Mouse (Mus musculus) activated CD4-positive, CD25-positive, alpha-beta regulatory T cell (primary cell): ENCODE results near the gene Rae1. TPM values are rescaled to one million over a fixed set of nuclear protein-coding genes. Genes with fewer than 3 reads are reported as not detected.

Experiments used
- polyA plus RNA-seq, 2 experiments: library from polyadenylated mRNA; unstranded; fragments of 100-300 nt; shearing (Covaris generic); gene quantifications; one replicate each; pipeline ENCODE4 v1.2.1; 2017

Rae1 gene
- 100 to 1,000 TPM; 119 to 138 TPM for polyA plus RNA-seq

GRCm38 (mm10) chr2:172999630-173000284 is at the start of gene Rae1:
Gene Rae1, plus strand, starts transcription at chr2:173000117.

GRCm38 (mm10) chr2:172977409-172978130 is 22.3 kb upstream of the Rae1 start, which contains the start of gene Spo11:
Gene Spo11, plus strand, starts transcription at chr2:172977700.

GRCm38 (mm10) chr2:173020430-173020829 is 20.5 kb downstream of the Rae1 start, which contains the start of gene Rbm38:
Gene Rbm38, plus strand, starts transcription at chr2:173020498.

Other genes starting within 250 kb of the Rae1 start
- gene Bmp7, start 59.8 kb upstream of the Rae1 start, polyA plus RNA-seq = 10 to 100 TPM; 13.3 to 54.0 TPM
- gene Spo11, start 22.4 kb upstream of the Rae1 start, polyA plus RNA-seq = 10 to 100 TPM in 1 of 2 experiments, 1 to 10 TPM in 1; 4.3 to 13.1 TPM
- gene Rbm38, start 20.4 kb downstream of the Rae1 start, polyA plus RNA-seq = 10 to 100 TPM; 64.5 to 80.3 TPM
- gene Ctcfl, start 119.4 kb downstream of the Rae1 start, polyA plus RNA-seq = under 1 TPM in 1 of 2 experiments, not detected in 1; 0.37 TPM
- 1 to 10 TPM in 1 of 2 experiments, not detected in 1; 1.4 TPM for gene Pck1, start 152.9 kb downstream of the Rae1 start, polyA plus RNA-seq
- 100 to 1,000 TPM; 321 to 328 TPM for gene Zbp1, start 218.8 kb downstream of the Rae1 start, polyA plus RNA-seq